Mouse (Mus musculus) CH12.LX (cell line): Measurements from ENCODE around the gene Asb16. TPM values are rescaled to one million over a fixed set of nuclear protein-coding genes. Genes with fewer than 3 reads are reported as not detected.

ENCODE experiments used
- DNase-seq: peaks from one replicate; pipeline ENCODE4 v3.0.0-alpha.2; 2013; ENCODE audit errors: extremely low read depth
- H3K27ac ChIP-seq: 2 replicates; pipeline ENCODE4 v1.5.1; 2012; ENCODE audit warnings: low read depth, mild to moderate bottlenecking, control low read depth, moderate library complexity; ENCODE audit not compliant: insufficient read depth
- H3K27me3 ChIP-seq: replicated peaks from 2 replicates; pipeline ENCODE3; 2012; ENCODE audit warnings: inconsistent platforms
- H3K36me3 ChIP-seq, 2 experiments: replicated peaks in 1 of 2; 2 replicates each; pipeline versions ENCODE3 to v1.6.1; 2012; ENCODE audit warnings: inconsistent platforms in 1 of 2, low read length in 1 of 2, mild to moderate bottlenecking in 1 of 2, mixed read lengths in 1 of 2, moderate library complexity in 1 of 2; ENCODE audit not compliant: control insufficient read depth in 1 of 2, insufficient read depth in 1 of 2
- H3K4me1 ChIP-seq, 2 experiments: 2 replicates each; pipeline ENCODE4 v1.6.1; 2012; ENCODE audit warnings: inconsistent platforms in 1 of 2, moderate library complexity in 1 of 2; ENCODE audit not compliant: insufficient read depth in 2 of 2, control insufficient read depth in 1 of 2
- H3K4me2 ChIP-seq: 2 replicates; pipeline ENCODE4 v1.6.1; 2012; ENCODE audit warnings: low read depth, mild to moderate bottlenecking, control low read depth; ENCODE audit not compliant: poor library complexity, insufficient read depth, severe bottlenecking
- H3K4me3 ChIP-seq, 3 experiments: fragments of 150-350 bp in 1 of 3; sonication (generic) in 1 of 3; replicated peaks in 1 of 3; 2 replicates each; pipeline versions ENCODE3 to v1.5.1; 2011 to 2012; ENCODE audit warnings: low read depth in 2 of 3, low read length in 2 of 3, mild to moderate bottlenecking in 2 of 3, moderate library complexity in 2 of 3, control low read depth in 1 of 3, improper control_type of control experiment in 1 of 3, inconsistent platforms in 1 of 3, mixed read lengths in 1 of 3; ENCODE audit not compliant: poor library complexity in 1 of 3
- H3K79me2 ChIP-seq: replicated peaks from 2 replicates; pipeline ENCODE4 v1.6.1; 2012; ENCODE audit warnings: mild to moderate bottlenecking, moderate library complexity; ENCODE audit not compliant: control insufficient read depth, poor library complexity, insufficient read depth, severe bottlenecking; ENCODE audit errors: extremely low read depth
- H3K9ac ChIP-seq: 2 replicates; pipeline ENCODE4 v1.6.1; 2012; ENCODE audit warnings: low read depth, mild to moderate bottlenecking, control low read depth, moderate library complexity; ENCODE audit not compliant: insufficient read depth
- H3K9me3 ChIP-seq: replicated peaks from 2 replicates; pipeline ENCODE3; 2012; ENCODE audit warnings: low read length, inconsistent platforms, mixed read lengths
- BHLHE40 ChIP-seq: IDR thresholded peaks from 2 replicates; pipeline ENCODE4 v1.6.1; 2011; ENCODE audit warnings: mild to moderate bottlenecking, low read depth, low read length, improper control_type of control experiment
- E2F4 ChIP-seq: IDR thresholded peaks from 2 replicates; pipeline ENCODE4 v1.6.1; 2011; ENCODE audit warnings: low read depth, low read length, improper control_type of control experiment; ENCODE audit not compliant: insufficient replicate concordance
- MAFK ChIP-seq: IDR thresholded peaks from 2 replicates; pipeline ENCODE4 v1.6.1; 2011; ENCODE audit warnings: low read length, improper control_type of control experiment; ENCODE audit not compliant: insufficient replicate concordance
- MAX ChIP-seq: IDR thresholded peaks from 2 replicates; pipeline ENCODE4 v1.6.1; 2011; ENCODE audit warnings: low read length, improper control_type of control experiment
- MYC ChIP-seq: IDR thresholded peaks from 2 replicates; pipeline ENCODE4 v1.6.1; 2011; ENCODE audit warnings: low read depth, mild to moderate bottlenecking, improper control_type of control experiment, low read length
- PAX5 ChIP-seq: IDR thresholded peaks from 2 replicates; pipeline ENCODE4 v1.6.1; 2012; ENCODE audit warnings: low read length, inconsistent platforms, mixed read lengths
- TBP ChIP-seq: conservative IDR thresholded peaks from 2 replicates; pipeline ENCODE4 v1.6.1; 2011; ENCODE audit warnings: low read depth, low read length, improper control_type of control experiment
- UBTF ChIP-seq: IDR thresholded peaks from 2 replicates; pipeline ENCODE4 v1.6.1; 2012; ENCODE audit warnings: low read depth, mild to moderate bottlenecking, inconsistent platforms, low read length, improper control_type of control experiment, moderate library complexity
- USF2 ChIP-seq: conservative IDR thresholded peaks from 2 replicates; pipeline ENCODE4 v1.6.1; 2011; ENCODE audit warnings: low read depth, low read length, improper control_type of control experiment
- ZKSCAN1 ChIP-seq: IDR thresholded peaks from 2 replicates; pipeline ENCODE4 v1.6.1; 2012; ENCODE audit warnings: low read depth, inconsistent platforms, low read length, improper control_type of control experiment, borderline replicate concordance
- ZMIZ1 ChIP-seq: IDR thresholded peaks from 2 replicates; pipeline ENCODE4 v1.6.1; 2012; ENCODE audit warnings: low read depth, mild to moderate bottlenecking, inconsistent platforms, low read length, improper control_type of control experiment
- dilution Hi-C: fragments of 300-500 bp; cut with MboI; formaldehyde crosslinking; loops from 2 replicates; pipeline ENCODE4 v1.14.3; 2020; ENCODE audit warnings: low sequenced_read_pairs; ENCODE audit not compliant: extremely low pct_unique_long_range_greater_than_20kb, extremely low pct_ligation_motif_present
- in situ Hi-C: fragments of 300-500 bp; cut with MboI; formaldehyde crosslinking; loops from 3 replicates; pipeline ENCODE4 v1.14.3; 2019; ENCODE audit warnings: low sequenced_read_pairs, low pct_ligation_motif_present, low pct_unique_long_range_greater_than_20kb, mixed read lengths
- polyA plus RNA-seq: library from polyadenylated mRNA; unstranded; fragments of >175 nt; gene quantifications from 2 replicates; pipeline ENCODE4 v1.2.1, GENCODE M21; 2012; ENCODE audit warnings: low read depth; ENCODE audit not compliant: insufficient read length
- total RNA-seq, 2 experiments: library from RNA; depleted of rRNA; stranded (reverse); fragments of 300-350 nt in 1 of 2; fragments of >200 nt in 1 of 2; gene quantifications; 2 replicates each; pipeline ENCODE4 v1.2.3; 2012 to 2014

Asb16 gene
- total and polyA plus RNA-seq, 3 experiments: not detected

- Histone ChIP-seq H3K9ac (no peak overlapping the region), H3K9me3 (no peaks in the 10 kb centered on the region), H3K27me3 (no peaks in the 10 kb centered on the region), H3K79me2 (no peaks in the 10 kb centered on the region; the same call in 1 of the 2 replicates), H3K4me1 (peaks cover 16 to 50% of the 10 kb centered on the region in 2 experiments), H3K36me3 (peaks cover 58 to 77% of the 10 kb centered on the region in 2 experiments), H3K27ac (no peak overlapping the region), H3K4me2 (no peak overlapping the region), H3K4me3 (no peak overlapping the region)
- in situ Hi-C loops (no loop called here), dilution Hi-C loops (no loop called here)
- no peak for DNase-seq
- no peak for TF ChIP-seq MAX
- TF ChIP-seq ZKSCAN1: no peak
- TF ChIP-seq MAFK: no peak
- no peak for TF ChIP-seq PAX5
Measured at GRCm38 (mm10) chr11:102288913-102289312, 20.4 kb downstream of the Asb16 start.

- Histone ChIP-seq H3K79me2 (peaks cover 4% of the 10 kb centered on the region; the same call in 1 of the 2 replicates), H3K27me3 (no peaks in the 10 kb centered on the region), H3K9me3 (no peaks in the 10 kb centered on the region), H3K27ac (no peak overlapping the region), H3K36me3 (peaks cover 62 to 84% of the 10 kb centered on the region in 2 experiments), H3K4me3 (no peak overlapping the region), H3K4me2 (no peak overlapping the region), H3K9ac (no peak overlapping the region), H3K4me1 (peaks cover 16 to 57% of the 10 kb centered on the region in 2 experiments)
- TF ChIP-seq MAX (no peak), TBP (no peak), USF2 (no peak), UBTF (no peak), BHLHE40 (no peak), ZMIZ1 (peak; percentile 30; the same call in 1 of the 2 replicates)
- DNase-seq: no peak
- dilution Hi-C loops: no loop called here
- in situ Hi-C loops: loop anchor here (5.0 kb wide), 1 partner anchor 123 kb away; no protein-coding TSS in a partner anchor
Measured at GRCm38 (mm10) chr11:102289511-102290100, 21.1 kb downstream of the Asb16 start.

GRCm38 (mm10) chr11:102290141-102290540 lies 21.6 kb downstream of the Asb16 start:
- dilution Hi-C loops: no loop called here
- H3K36me3 ChIP-seq: peaks cover 62 to 89% of the 10 kb centered on the region in 2 experiments
- H3K27me3 ChIP-seq: no peaks in the 10 kb centered on the region
- no peak overlapping the region for H3K27ac ChIP-seq
- in situ Hi-C loops: loop anchor here (5.0 kb wide), 1 partner anchor 122 kb away; no protein-coding TSS in a partner anchor
- TF ChIP-seq MYC (no peak), E2F4 (no peak), MAX (no peak)
- H3K4me1 ChIP-seq: peaks cover 20 to 62% of the 10 kb centered on the region in 2 experiments
- no peak overlapping the region for H3K9ac ChIP-seq
- no peak for DNase-seq
- H3K79me2 ChIP-seq: peaks cover 6% of the 10 kb centered on the region; the same call in 1 of the 2 replicates
- no peak overlapping the region for H3K4me2 ChIP-seq
- no peaks in the 10 kb centered on the region for H3K9me3 ChIP-seq
- H3K4me3 ChIP-seq: no peak overlapping the region
